Mouse (Mus musculus) forebrain, embryonic 15.5 days (tissue): ENCODE measurements around the gene Plxna4. TPM values are rescaled to one million over a fixed set of nuclear protein-coding genes. Genes with fewer than 3 reads are reported as not detected.

Experiments used
- ATAC-seq: fragments of 200-750 bp; cut with Nextera tagmentation; replicated peaks from 2 replicates; pipeline ENCODE4 v1.8.0; 2017; ENCODE audit warnings: mild to moderate bottlenecking, moderate TSS enrichment, moderate library complexity
- H3K27ac ChIP-seq: fragments of 300-500 bp; sonication (generic); replicated peaks from 2 replicates; pipeline ENCODE4 v1.5.1; 2015; ENCODE audit warnings: mild to moderate bottlenecking, inconsistent platforms
- H3K27me3 ChIP-seq: fragments of 300-500 bp; sonication (generic); 2 replicates; pipeline ENCODE4 v1.6.1; 2015; ENCODE audit warnings: inconsistent platforms
- H3K36me3 ChIP-seq: fragments of 300-500 bp; sonication (generic); 2 replicates; pipeline ENCODE4 v1.6.1; 2015; ENCODE audit warnings: mild to moderate bottlenecking, inconsistent platforms
- H3K4me1 ChIP-seq: fragments of 300-500 bp; sonication (generic); 2 replicates; pipeline ENCODE4 v1.6.1; 2015; ENCODE audit warnings: inconsistent platforms
- H3K4me2 ChIP-seq: fragments of 300-500 bp; sonication (generic); replicated peaks from 2 replicates; pipeline ENCODE4 v1.6.1; 2015; ENCODE audit warnings: mild to moderate bottlenecking, inconsistent platforms
- H3K4me3 ChIP-seq: fragments of 300-500 bp; sonication (generic); 2 replicates; pipeline ENCODE4 v1.5.1; 2015; ENCODE audit warnings: mild to moderate bottlenecking, inconsistent platforms
- H3K9ac ChIP-seq: fragments of 300-500 bp; sonication (generic); replicated peaks from 2 replicates; pipeline ENCODE4 v1.6.1; 2015; ENCODE audit warnings: mild to moderate bottlenecking, inconsistent platforms
- H3K9me3 ChIP-seq: fragments of 300-500 bp; sonication (generic); 2 replicates; pipeline ENCODE4 v1.6.1; 2016; ENCODE audit warnings: inconsistent platforms
- WGBS: fragments of 180-500 bp; shearing (Covaris S2); methylation state at CpG from one replicate; pipeline ENCODE4 v1.1.7; 2015; ENCODE audit warnings: mixed read lengths; 5-methylcytosine and 5-hydroxymethylcytosine counted together
- polyA plus RNA-seq: library from polyadenylated mRNA; unstranded; fragments of >200 nt; fragmentation: Nextera tagmentation; extraction: Ambion mirVana; gene quantifications from 2 replicates; pipeline ENCODE4 v1.2.1, GENCODE M21; 2015

The Plxna4 gene
- polyA plus RNA-seq, 1 experiment from 2014 or later = 28.7 TPM

GRCm38 (mm10) chr6:32587136-32588009, 619 bp downstream of the Plxna4 start:
- ATAC-seq = peak; percentile 53
- H3K27ac ChIP-seq = peak overlapping the region; percentile 91
- H3K9ac ChIP-seq = peak overlapping the region; percentile 94
- H3K4me3 ChIP-seq = peak overlapping the region; percentile 92
- H3K4me2 ChIP-seq = peak overlapping the region; percentile 92
- H3K36me3 ChIP-seq = no peaks in the 10 kb centered on the region
- H3K27me3 ChIP-seq = 0 out of 2 replicates have a peak, but pooled peaks cover 3% of the 10 kb centered on the region
- H3K9me3 ChIP-seq = no peaks in the 10 kb centered on the region
- under 1% methylated on average over 79 of the region's 82 CpGs for WGBS
- peaks cover 41% of the 10 kb centered on the region for H3K4me1 ChIP-seq

- peak overlapping the region; percentile 92 for H3K4me3 ChIP-seq
- H3K9ac ChIP-seq = peak overlapping the region; percentile 94
- H3K4me2 ChIP-seq = peak overlapping the region; percentile 92
- 0 out of 2 replicates have a peak, but pooled peaks cover 3% of the 10 kb centered on the region for H3K27me3 ChIP-seq
- H3K27ac ChIP-seq = peak overlapping the region; percentile 91
- no peaks in the 10 kb centered on the region for H3K36me3 ChIP-seq
- 4% methylated on average over 13 of the region's 13 CpGs for WGBS
- H3K4me1 ChIP-seq = peaks cover 46% of the 10 kb centered on the region
- no peaks in the 10 kb centered on the region for H3K9me3 ChIP-seq
- no peak; the same call in 1 of the 2 replicates for ATAC-seq
Observed at GRCm38 (mm10) chr6:32586821-32587135, 1.2 kb downstream of the Plxna4 start.

DNA sequence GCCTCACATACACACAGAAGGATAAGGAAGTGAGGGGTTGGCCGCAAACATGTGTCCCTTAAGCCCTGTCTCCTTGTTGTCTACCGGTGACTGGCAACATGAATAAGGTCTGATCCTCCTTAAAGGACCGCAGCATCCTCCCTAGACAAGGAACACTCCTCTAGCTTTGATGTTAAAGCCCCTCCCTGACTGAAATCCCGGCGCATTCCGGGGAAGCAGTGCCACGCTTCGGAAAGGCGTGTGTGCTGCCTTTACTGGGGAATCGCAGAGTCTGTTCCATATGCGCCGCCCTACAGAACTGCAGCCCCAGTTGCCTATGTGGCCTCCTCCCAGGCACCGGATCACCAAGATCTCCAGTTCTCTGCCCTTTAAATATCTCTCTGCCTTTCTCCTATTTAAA, 1.6 kb downstream of the Plxna4 start:
- peak overlapping the region; percentile 94 for H3K9ac ChIP-seq
- 0 out of 2 replicates have a peak, but pooled peaks cover 3% of the 10 kb centered on the region for H3K27me3 ChIP-seq
- peak overlapping the region; percentile 92 for H3K4me3 ChIP-seq
- H3K9me3 ChIP-seq = no peaks in the 10 kb centered on the region
- WGBS = under 1% methylated on average over 13 of the region's 13 CpGs
- H3K27ac ChIP-seq = peak overlapping the region; percentile 91
- ATAC-seq = no peak
- peak overlapping the region; percentile 92 for H3K4me2 ChIP-seq
- H3K4me1 ChIP-seq = peaks cover 50% of the 10 kb centered on the region
- H3K36me3 ChIP-seq = no peaks in the 10 kb centered on the region

GRCm38 (mm10) chr6:32585211-32585610, 2.8 kb downstream of the Plxna4 start:
- peak overlapping the region; percentile 92 for H3K4me3 ChIP-seq
- no peaks in the 10 kb centered on the region for H3K36me3 ChIP-seq
- peaks cover 51% of the 10 kb centered on the region for H3K4me1 ChIP-seq
- H3K4me2 ChIP-seq = peak overlapping the region; percentile 92
- H3K27me3 ChIP-seq = 0 out of 2 replicates have a peak, but pooled peaks cover under 1% of the 10 kb centered on the region
- no peaks in the 10 kb centered on the region for H3K9me3 ChIP-seq
- no peak for ATAC-seq
- WGBS = 25% methylated on average over 3 of the region's 3 CpGs
- H3K9ac ChIP-seq = peak overlapping the region; percentile 41
- H3K27ac ChIP-seq = peak overlapping the region; percentile 50

DNA sequence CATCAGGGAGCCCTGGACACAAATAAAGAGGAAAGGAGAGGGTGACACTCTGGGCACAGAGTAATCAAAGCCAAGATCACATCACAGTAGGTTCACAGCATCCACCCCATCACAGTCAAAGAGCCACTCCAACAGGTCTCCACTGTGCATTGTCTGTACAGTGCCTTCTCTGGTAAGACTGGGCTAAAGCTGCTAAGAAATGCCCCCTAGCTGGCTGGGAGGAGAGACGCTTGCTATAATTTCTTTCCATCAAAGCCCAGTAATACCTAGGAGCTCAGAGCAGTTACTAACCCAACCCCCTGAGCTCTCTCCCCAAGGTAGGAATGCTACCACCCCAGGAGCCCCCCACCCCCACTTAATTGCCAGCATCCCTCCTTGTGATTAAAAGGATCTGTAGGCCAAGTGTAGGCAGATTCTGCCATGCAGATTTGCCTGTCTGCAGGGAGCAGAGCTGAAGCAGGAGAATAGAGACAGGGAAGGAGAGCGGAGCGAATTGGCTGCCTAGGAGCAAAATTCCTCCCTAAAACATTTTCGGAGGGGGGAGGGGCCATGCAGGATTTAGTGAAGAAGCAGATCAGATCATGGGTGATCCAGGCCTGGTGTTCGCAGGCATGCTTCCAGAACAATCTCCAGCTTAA, 3.6 kb downstream of the Plxna4 start:
- no peaks in the 10 kb centered on the region for H3K36me3 ChIP-seq
- H3K4me2 ChIP-seq = peak overlapping the region; percentile 92
- H3K9ac ChIP-seq = peak overlapping the region; percentile 41
- H3K4me3 ChIP-seq = peak overlapping the region; percentile 92
- H3K27ac ChIP-seq = peak overlapping the region; percentile 50
- no peaks in the 10 kb centered on the region for H3K9me3 ChIP-seq
- peaks cover 53% of the 10 kb centered on the region for H3K4me1 ChIP-seq
- WGBS = 11% methylated on average over 5 of the region's 5 CpGs
- no peaks in the 10 kb centered on the region for H3K27me3 ChIP-seq
- ATAC-seq = no peak

- H3K27me3 ChIP-seq = no peaks in the 10 kb centered on the region
- ATAC-seq = no peak
- H3K36me3 ChIP-seq = no peaks in the 10 kb centered on the region
- peak overlapping the region; percentile 92 for H3K4me2 ChIP-seq
- whole genome bisulfite sequencing = 8% methylated on average over 3 of the region's 3 CpGs
- peaks cover 57% of the 10 kb centered on the region for H3K4me1 ChIP-seq
- H3K27ac ChIP-seq = no peak overlapping the region
- H3K9ac ChIP-seq = peak overlapping the region; percentile 41
- no peaks in the 10 kb centered on the region for H3K9me3 ChIP-seq
- H3K4me3 ChIP-seq = peak overlapping the region; percentile 92
Observed at GRCm38 (mm10) chr6:32583582-32583981, 4.4 kb downstream of the Plxna4 start.

- no peak overlapping the region for H3K9ac ChIP-seq
- H3K4me1 ChIP-seq = 0 out of 2 replicates have a peak, but pooled peaks cover 12% of the 10 kb centered on the region
- H3K4me2 ChIP-seq = no peak overlapping the region
- no peak overlapping the region for H3K27ac ChIP-seq
- no peaks in the 10 kb centered on the region for H3K9me3 ChIP-seq
- no peak overlapping the region for H3K4me3 ChIP-seq
- no peaks in the 10 kb centered on the region for H3K36me3 ChIP-seq
- ATAC-seq = no peak
- no peaks in the 10 kb centered on the region for H3K27me3 ChIP-seq
- 83% methylated on average over 5 of the region's 5 CpGs for WGBS
Observed at GRCm38 (mm10) chr6:32571485-32571884, 16.5 kb downstream of the Plxna4 start.

DNA sequence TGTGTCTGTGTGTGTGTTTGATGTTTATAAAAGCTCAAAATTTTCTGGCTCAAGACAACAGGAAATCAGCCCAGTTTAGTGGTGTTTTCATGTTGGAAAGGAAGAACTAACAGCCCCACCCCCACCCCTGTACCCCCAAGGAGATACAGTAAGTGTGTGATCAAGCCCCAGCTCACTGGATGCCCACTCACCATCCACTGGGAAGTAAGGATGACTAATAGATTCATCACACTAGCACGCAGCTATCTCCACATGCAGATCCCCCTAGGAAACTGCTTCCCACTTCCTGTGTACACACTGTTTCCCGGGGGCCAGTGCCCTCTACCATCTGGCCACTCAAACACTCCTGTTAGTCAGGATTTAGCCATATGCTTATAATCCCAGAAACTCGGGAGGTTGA, 17.5 kb downstream of the Plxna4 start:
- no peak overlapping the region for H3K4me3 ChIP-seq
- H3K4me2 ChIP-seq = no peak overlapping the region
- H3K4me1 ChIP-seq = 0 out of 2 replicates have a peak, but pooled peaks cover 13% of the 10 kb centered on the region
- no peak for ATAC-seq
- 59% methylated on average over 3 of the region's 3 CpGs for WGBS
- no peaks in the 10 kb centered on the region for H3K9me3 ChIP-seq
- H3K9ac ChIP-seq = no peak overlapping the region
- H3K36me3 ChIP-seq = no peaks in the 10 kb centered on the region
- H3K27ac ChIP-seq = no peak overlapping the region
- no peaks in the 10 kb centered on the region for H3K27me3 ChIP-seq

DNA sequence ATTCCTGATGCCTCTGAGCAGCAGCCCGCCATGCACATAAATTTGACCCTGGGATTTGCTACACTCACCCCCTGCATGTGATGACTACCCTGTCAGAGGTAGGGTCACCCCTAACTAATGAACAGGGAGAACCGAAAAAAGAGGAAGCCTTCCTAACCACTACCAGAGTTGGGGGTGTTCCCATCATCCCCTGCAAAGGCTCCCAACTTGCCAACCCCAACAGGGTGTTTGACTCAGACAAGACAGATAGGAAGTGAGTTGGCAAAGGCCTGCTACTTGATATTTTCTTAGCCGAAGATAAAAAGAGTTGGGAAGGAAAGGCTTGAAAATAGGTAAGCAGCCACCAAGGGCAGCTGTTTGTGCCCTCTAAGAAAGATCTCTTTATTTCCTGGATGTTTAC, 18.1 kb downstream of the Plxna4 start:
- Histone ChIP-seq H3K9ac (no peak overlapping the region), H3K4me1 (0 out of 2 replicates have a peak, but pooled peaks cover 13% of the 10 kb centered on the region), H3K4me2 (no peak overlapping the region), H3K27ac (no peak overlapping the region), H3K36me3 (no peaks in the 10 kb centered on the region), H3K4me3 (no peak overlapping the region), H3K9me3 (no peaks in the 10 kb centered on the region), H3K27me3 (no peaks in the 10 kb centered on the region)
- no peak for ATAC-seq
- WGBS = 81% methylated on average over 3 of the region's 3 CpGs

DNA sequence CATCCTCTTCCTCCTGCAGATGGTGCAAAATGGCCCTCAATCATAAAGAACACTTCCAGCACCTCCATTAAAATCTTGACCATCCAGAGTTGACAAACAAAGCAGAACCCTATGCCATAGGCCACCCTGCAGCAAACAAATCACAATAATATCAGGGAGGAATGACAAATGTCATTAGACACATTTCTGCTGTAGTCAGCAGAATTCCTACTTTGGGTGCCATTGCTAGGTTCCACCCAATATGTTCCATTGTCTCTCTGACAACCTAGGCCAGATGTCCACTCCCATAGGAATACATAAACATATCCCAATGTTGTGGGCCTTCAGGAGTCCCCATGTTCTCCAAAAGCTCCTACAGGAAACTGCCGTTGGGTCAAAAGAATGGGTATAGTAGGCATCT, 41.1 kb downstream of the Plxna4 start:
- no peak overlapping the region for H3K27ac ChIP-seq
- H3K4me1 ChIP-seq = no peaks in the 10 kb centered on the region
- no peak for ATAC-seq
- H3K4me3 ChIP-seq = no peak overlapping the region
- H3K36me3 ChIP-seq = no peaks in the 10 kb centered on the region
- no peak overlapping the region for H3K4me2 ChIP-seq
- no peaks in the 10 kb centered on the region for H3K9me3 ChIP-seq
- no peaks in the 10 kb centered on the region for H3K27me3 ChIP-seq
- WGBS = 98% methylated on average over 1 of the region's 1 CpGs
- H3K9ac ChIP-seq = no peak overlapping the region

DNA sequence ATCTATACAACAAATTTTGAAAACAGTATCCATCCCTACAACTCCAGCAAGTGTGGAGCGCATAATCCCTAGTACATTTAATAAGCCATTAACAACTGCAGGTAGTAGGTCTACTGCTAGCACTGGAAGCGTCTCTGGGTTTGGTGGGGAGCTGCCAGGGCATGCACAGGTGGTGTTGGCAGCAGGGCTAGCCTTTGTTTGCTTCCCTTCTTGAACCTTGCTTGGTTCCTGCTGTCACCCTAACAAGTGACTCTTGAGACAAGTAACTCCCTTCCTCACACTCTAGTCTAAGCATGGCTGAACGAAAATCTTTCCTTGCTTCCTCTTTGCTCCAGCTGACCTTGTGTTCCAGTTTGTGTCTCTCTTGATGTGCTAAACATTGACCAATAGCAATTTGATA, 44.0 kb downstream of the Plxna4 start:
- Histone ChIP-seq H3K9me3 (no peaks in the 10 kb centered on the region), H3K27me3 (no peaks in the 10 kb centered on the region), H3K4me1 (no peaks in the 10 kb centered on the region), H3K36me3 (no peaks in the 10 kb centered on the region), H3K27ac (no peak overlapping the region), H3K4me2 (no peak overlapping the region), H3K4me3 (no peak overlapping the region), H3K9ac (no peak overlapping the region)
- ATAC-seq = no peak
- 90% methylated on average over 3 of the region's 3 CpGs for WGBS

DNA sequence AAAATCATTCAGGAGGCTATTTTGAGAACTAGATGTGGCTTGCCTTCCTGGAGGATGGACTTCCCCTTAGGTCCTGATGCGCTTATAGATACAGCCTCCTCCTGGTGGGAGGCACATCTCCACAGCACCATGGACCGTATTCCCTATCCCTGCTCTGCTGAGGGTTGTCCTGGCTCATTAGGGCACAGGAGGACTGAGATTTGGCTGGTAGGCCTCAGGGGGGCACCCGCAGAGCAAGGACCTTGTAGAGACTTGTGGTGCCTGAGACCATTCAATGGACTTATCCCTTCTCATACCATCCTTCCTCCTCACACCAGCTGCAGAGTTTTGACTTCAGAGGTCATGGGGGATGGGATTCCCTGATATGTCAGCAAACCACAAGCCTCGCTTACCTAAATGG, 47.8 kb downstream of the Plxna4 start:
- no peak for ATAC-seq
- Histone ChIP-seq H3K9ac (no peak overlapping the region), H3K27me3 (no peaks in the 10 kb centered on the region), H3K9me3 (no peaks in the 10 kb centered on the region), H3K36me3 (no peaks in the 10 kb centered on the region), H3K4me2 (no peak overlapping the region), H3K27ac (no peak overlapping the region), H3K4me1 (no peaks in the 10 kb centered on the region), H3K4me3 (no peak overlapping the region)
- 89% methylated on average over 4 of the region's 4 CpGs for WGBS
